Mouse (Mus musculus) naive thymus-derived CD4-positive, alpha-beta T cell, adult 2 months (primary cell): ENCODE results near the gene Med18.
"Not testable (repeated sequence)": the region's sequence is repeated elsewhere in the genome, so short reads cannot be mapped to it uniquely, and the experiment has no call there.

ENCODE experiments used
- DNase-seq: peaks from one replicate; pipeline ENCODE4 v3.0.0-alpha.2; 2011; ENCODE audit warnings: low read depth

The Med18 gene

GRCm38 (mm10) chr4:132482104-132482503, 18.4 kb upstream of the Med18 start:
- DNase-seq, result not testable (repeated sequence)

- no peak for DNase-seq
Observed at GRCm38 (mm10) chr4:132477833-132478232, 14.1 kb upstream of the Med18 start.

DNA sequence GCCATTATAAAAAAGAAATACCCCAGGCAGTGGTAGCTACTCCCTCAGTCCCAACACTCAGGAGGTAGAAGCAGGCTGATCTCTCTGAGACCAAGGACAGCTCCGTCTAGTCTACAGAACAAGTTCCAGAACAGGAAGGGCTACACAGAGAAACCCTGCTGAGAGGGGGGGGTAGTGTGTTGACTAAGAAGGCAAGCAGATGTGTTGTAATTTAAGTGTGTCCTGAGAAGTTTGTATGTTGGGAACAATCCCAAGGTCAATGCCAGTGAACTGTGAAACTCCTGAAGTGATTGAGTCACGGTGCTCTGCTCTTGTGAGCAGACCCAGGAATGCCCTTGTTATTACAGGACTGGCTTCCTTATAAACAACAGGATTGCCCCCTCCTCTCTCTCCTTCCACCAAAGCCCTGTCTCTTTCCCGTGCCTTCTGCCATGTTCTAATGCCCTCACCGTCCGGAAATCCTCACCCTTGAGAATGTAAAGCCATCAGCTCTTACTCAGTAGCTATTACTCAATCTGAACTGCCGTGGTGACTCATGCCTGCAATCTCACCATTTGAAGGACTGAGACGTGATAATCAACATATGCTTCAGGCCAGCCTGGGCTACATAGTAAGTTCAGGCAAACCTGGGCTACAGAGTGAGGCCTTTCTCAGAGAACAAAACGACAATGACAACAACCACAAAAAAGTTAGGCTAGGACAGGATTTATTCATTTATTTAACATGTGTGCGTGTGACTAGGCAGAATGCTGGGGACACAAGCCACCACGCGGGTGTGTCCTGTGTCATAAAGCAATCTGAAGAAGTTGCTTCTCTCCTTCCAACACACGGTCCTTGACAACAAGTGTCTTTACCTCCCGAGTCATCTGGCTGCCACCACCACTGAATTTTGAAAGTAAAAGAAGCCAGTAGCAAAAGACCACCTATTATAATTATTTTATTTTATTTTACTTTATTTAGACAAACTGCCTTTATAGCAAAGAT, 12.5 kb upstream of the Med18 start:
- no peak for DNase-seq

DNA sequence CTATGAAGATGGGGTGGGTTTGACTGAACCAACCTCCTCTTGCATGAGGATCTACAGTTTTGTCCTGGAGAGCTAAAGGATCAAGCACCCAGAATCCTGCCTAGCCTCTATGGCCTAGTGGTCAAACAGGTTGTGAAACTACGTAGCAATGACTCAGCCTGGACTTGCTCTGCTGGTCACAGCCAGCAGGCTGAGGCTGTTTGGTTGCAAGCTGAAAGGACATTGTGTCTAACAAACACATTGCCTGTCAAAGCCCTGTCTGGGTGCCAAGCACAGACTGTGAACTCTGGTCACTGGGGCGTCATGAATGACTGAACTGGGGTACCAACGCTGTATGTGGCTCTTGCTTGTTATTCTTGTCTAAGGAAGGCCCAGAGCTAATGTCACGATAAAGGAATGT, 10.9 kb upstream of the Med18 start:
- no peak for DNase-seq

DNA sequence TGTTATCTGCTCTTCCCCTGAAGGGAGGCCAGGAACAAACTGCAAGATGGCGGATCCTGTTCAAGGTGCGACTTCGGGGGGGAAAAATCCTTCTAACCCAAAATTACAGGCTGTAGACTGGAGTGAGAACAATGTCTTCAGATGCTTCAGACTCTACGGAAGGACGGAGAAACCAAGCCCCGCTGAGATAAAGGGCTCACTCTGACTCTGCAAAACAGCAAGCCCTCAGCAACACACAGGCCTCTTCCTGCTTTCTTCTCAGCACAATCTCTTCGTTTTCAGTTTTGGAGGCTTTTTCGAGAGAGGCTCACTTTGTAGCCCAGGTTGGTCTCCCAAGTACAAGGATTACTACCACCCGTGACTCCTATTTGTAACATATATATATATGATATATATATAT, 9.7 kb upstream of the Med18 start:
- no peak for DNase-seq

- no peak for DNase-seq
Observed at GRCm38 (mm10) chr4:132469873-132470272, 6.2 kb upstream of the Med18 start.

DNA sequence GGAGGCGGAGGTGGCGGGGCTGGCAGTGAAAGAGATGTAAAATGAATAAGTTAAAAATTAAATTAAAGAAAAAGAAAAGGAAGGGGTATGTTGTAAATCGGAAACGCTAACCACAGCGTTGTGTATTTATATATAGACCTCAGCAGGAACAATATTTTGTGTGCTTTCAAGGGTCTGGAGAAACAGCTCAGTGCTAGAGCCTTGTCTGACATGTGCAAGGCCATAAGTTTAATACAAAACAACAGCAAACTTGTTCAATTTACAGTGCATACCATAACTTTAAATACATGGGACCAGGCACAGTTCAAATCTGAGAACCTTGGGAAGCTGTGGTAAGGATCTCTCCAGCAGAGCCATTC, 513 bp upstream of the Med18 start:
- no peak for DNase-seq

DNA sequence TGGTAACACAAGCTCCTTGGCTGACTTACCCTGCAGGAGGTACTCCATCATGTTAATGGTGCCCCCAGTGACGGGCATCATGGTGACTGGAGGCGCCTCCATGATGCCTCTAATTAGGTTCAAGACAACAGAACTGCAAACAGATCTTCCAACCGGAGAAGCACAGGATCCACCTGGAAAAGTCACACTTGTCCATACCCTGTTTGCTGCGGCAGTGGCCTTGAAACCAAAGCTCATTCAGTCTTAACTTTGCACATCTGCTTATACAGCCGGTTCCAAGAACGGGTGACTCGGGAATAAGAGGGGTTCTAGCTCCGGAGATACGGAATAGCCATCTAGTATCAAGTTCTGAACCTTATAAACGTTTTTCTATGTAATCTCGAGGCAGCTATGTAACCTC, 885 bp downstream of the Med18 start:
- no peak for DNase-seq

GRCm38 (mm10) chr4:132460225-132460624, 3.5 kb downstream of the Med18 start:
- DNase-seq, result no peak

GRCm38 (mm10) chr4:132455561-132455960, 8.2 kb downstream of the Med18 start:
- DNase-seq, result no peak

- no peak for DNase-seq
Observed at GRCm38 (mm10) chr4:132455146-132455545, 8.6 kb downstream of the Med18 start.

DNA sequence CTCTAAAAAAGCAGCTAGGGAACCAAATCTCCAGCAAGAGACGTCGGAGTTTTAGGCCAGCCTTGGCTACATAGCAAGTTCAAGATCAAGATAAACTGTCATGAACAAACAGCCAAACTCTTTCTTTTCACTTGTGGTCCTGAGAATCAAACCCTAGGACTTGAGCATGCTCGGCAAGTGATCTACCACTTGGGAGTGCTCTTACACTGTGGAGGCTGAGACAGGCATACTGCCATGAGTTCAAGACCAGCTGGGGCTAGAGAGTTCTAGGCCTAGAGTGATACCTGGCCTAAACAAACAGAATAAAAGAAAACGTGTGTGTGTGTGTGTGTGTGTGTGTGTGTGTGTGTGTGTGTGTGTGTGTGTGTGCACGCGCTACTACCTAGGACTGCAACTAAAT, 9.5 kb downstream of the Med18 start:
- DNase-seq, result no peak

- DNase-seq, result no peak
Observed at GRCm38 (mm10) chr4:132449778-132450177, 13.9 kb downstream of the Med18 start.

DNA sequence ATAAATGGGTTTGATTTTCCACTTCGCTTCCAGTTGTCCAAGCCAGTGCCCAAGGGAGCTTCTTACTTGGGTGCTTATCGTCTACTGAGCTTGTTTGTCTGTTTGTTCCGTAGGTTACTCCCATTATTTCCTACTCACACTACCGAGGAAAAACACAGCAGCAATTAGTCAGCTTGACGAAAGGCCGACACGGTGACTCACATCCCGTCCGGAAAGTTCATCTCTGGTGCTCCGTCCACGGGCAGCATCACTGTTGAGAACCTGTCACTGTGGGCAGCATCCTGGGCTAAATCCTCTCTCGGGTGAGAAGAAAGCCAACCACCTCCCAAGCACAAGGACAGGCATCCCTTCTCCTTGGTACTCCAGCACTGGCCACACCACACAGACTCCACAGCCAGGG, 17.6 kb downstream of the Med18 start:
- no peak for DNase-seq

GRCm38 (mm10) chr4:132444516-132444915, 19.2 kb downstream of the Med18 start:
- DNase-seq, result no peak

- DNase-seq, result no peak
Observed at GRCm38 (mm10) chr4:132437857-132438256, 25.9 kb downstream of the Med18 start.

DNA sequence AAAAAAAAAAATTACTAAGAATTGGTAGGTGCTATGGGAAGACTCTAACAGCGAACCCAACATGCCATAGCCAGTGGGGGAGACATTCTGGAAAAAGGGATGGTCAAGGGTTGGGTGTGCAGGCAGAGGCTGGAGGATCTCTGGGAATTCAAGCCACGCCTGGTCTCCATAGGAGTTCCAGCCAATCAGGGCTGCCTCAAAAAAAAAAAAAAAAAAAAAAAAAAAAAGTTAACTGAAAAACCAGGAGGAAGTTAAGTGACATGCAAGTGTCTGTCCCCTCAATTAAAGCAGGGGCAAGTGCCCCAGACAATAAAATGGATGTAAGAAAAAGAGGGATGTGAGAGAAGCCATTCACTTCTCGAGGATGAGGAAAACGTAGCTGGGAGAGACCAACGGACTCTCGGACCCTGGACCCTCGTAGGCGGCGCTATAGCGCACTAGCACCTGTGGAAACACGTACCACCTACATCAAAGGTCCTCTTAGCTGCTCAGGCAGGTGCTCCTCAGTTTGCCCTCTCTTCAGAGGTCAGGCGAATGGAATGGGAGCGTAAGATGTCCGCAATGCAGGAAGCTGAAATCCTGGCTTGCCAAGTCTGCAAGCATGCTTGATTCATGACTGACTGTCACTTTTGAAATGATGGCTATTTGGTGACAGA, 30.9 kb downstream of the Med18 start:
- no peak for DNase-seq

GRCm38 (mm10) chr4:132428022-132428542, 35.6 kb downstream of the Med18 start:
- no peak for DNase-seq

DNA sequence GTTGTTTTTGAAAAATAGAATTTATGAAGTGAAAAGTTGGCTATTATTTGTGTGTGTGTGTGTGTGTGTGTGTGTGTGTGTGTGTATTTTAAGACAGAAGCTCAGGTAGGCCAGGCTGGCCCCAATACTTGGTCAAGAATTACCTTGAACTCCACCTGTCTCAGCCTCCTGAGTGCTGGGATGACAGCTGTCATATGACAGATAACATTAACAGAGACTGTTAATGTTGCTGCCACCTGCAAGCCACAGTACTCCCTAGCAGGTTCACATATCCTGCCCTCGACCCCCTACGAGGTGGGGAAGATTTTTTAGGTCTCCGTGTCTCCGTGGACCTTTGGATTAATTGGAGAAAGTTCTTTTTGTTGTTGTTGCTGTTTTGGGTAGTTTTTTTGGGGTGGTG, 36.2 kb downstream of the Med18 start:
- DNase-seq, result no peak

DNA sequence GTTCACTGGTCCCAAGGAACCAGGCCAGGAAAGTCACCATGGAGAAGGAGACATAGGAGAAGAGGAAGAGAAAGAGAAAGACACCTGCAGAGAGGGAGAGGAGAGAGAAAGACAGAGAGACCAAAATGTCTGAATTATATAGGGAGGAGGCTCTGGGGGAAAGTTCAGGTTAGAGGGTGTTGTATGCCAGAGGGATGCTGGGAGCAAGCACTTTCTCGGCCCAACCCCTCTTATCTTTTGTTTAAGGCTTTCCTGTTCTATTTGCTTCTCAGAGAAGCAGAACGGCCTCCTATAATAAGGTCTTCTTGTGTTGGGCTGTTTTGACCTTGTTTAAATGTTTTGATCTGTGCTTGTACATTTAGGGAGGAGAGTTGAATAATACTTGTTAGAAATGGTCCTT, 37.7 kb downstream of the Med18 start:
- no peak for DNase-seq

DNA sequence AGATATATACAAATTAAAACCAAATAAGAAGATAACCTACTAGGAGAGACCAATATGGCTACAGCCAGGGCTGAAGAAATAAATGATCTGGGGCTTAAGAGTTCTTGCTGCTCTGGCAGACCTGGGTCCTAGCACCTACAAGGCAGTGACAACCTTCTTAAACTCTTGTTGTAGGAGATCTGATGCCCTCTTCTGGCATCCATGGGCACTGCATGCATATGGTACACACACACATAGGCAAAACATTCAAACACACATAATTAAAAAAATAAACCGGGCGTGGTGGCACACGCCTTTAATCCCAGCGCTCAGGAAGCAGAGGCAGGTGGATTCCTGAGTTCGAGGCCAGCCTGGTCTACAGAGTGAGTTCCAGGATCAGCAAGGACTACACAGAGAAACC, 39.0 kb downstream of the Med18 start:
- peak; percentile 45 for DNase-seq

DNA sequence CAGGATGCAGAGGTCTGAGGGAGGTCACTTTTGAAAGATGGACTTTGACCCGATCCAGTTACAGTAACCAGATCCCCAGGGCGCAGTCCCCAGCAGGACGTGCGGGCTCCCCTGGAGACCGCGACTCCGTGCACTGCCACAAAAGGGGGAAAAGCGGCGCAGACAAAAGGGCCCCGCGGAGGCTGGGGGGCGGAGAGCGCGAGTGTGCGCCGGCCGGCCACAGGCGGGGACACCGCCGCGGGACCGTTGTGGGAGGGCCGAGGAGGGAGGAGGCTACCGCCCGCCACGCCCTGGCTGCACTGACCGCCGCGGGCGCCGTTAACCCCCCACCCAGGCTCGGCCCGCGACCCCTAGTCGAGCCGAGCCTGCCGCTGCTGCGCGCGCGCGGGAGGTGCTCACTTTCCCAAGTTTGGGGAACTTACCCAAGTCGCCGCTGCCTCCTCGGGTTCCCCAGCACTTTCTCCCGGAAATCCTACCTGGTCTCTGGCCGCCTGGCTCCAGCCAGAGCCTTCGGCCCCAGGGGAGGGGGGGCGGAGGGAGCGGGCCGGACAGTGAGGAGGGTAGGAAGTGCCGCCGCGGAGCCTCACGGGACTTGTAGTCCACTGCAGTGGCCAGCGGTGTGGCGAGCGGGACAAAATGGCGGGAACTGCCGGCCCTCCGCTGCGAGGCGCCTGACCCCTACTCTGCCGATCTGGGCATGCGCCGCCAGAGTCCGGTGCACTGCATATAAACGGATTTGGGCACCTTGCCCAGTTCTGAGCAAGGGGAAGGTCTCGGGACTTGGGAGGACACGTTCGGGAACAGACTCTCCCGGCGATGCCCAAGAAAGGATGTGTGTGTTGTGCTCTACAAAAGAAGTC, 41.6 kb downstream of the Med18 start, which contains the start of gene Phactr4:
Gene Phactr4 (minus strand): TSS at position 567 of the 860 bp plus-strand sequence.
- peak; percentile 63 for DNase-seq
